Mouse (Mus musculus) cerebellum, postnatal 25 days (tissue): ENCODE data around the gene Gm5662.
"Not testable (repeated sequence)": the region's sequence is repeated elsewhere in the genome, so short reads cannot be mapped to it uniquely, and the experiment has no call there.

Source experiments
- DNase-seq, 2 experiments: peaks; one replicate each; pipeline ENCODE4 v3.0.0; 2021; ENCODE audit warnings: mixed read lengths in 2 of 2

Gene Gm5662

GRCm38 (mm10) chr12:88274400-88274799 is at the start of gene Gm5662:
TSS of gene Gm5662 (minus strand) at chr12:88274500.
- not testable (repeated sequence) for DNase-seq

DNA sequence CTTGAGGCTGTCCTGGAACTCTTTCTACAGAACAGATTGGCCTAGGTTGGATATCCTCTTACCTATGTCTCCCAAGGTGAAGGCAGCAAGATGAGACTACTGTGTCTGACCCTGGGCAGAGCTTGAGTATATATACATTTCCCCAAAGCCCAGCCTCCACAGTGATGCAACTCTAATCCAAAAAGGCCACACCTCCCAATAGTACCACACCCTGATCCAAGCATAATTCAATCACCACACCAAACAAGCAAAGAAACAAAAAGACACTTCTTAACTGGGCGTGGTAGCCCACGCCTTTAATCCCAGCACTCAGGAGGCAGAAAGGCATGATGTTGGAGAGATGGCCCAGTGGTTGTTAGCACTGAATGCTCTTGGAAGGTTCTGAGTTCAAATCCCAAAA is 49.6 kb upstream of the Gm5662 start, which contains the start of gene Gm5039:
Gene Gm5039, minus strand, starts transcription at position 101 of the 400 bp plus-strand sequence.
- DNase-seq, result not testable (repeated sequence)

GRCm38 (mm10) chr12:88314556-88314955 is 40.3 kb upstream of the Gm5662 start:
- no peak for DNase-seq

- not testable (repeated sequence) for DNase-seq
These were observed 22.9 kb upstream of the Gm5662 start for GRCm38 (mm10) chr12:88297171-88297570.

DNA sequence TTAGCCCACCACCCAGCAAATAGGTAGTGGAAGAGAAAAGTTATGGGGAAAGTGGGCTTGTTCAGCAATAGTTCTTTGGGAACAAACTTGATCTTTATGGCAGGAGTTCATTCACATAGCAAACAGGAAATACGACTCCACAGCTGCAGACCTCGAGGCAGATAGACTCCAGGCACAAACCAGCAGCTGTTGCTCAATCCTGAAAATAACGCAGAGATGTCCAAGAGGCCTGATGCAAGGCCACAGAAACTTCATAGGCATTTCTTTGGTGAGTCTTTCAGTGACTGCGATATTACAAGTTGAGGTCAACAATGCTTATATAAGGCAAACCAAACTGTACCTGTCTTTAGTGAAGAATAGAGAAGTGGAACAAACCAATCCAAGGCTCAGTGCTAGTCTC is 18.8 kb upstream of the Gm5662 start:
- DNase-seq, result not testable (repeated sequence)

DNA sequence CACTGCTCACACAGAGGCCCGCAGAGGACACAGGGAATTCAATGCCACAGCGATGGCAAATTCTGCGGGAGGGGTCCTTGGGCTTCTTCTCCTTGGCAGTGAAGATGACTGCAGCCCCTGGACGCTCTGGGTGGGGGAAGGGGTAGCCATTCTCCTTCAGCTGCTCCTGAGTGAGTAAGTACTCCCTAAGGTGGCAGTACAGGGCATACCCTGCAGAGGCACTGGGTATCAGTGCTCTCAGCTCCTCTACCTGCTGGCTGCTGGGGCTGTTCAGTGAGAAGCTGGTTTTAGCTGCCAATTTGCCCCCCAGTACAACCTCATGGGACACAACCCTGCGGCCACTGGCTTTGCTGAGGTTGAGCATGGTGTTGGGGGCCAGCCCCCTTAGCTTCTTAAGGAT is 10.9 kb upstream of the Gm5662 start:
- DNase-seq, result not testable (repeated sequence)

DNA sequence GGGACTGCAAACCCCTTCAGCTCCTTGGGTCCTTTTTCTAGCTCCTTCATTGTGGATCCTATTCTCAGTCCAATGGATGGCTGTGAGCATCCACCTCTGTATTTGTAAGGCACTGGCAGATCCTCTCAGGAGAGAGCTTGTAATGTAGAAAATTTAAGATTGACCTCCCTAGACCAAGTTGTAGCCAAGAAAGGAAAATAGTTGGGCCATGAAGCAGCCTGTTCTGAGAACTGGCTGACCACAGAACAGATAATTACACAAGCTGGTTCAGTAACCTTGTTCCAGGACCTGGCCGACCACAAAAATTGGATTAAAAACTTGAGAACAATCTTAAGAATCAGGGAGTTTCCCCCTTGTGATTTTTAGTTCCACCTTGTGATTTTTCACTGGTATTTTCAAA is 17.1 kb downstream of the Gm5662 start:
- DNase-seq, result no peak

- DNase-seq, result not testable (repeated sequence)
These were observed 18.4 kb downstream of the Gm5662 start for GRCm38 (mm10) chr12:88255917-88256316.

GRCm38 (mm10) chr12:88250000-88250399 is 24.3 kb downstream of the Gm5662 start, which contains the start of gene Gm8332:
TSS of gene Gm8332 (minus strand) at chr12:88250100.
- not testable (repeated sequence) for DNase-seq

- not testable (repeated sequence) for DNase-seq
These were observed 28.5 kb downstream of the Gm5662 start for GRCm38 (mm10) chr12:88245786-88246185.

GRCm38 (mm10) chr12:88242940-88243339 is 31.4 kb downstream of the Gm5662 start:
- not testable (repeated sequence) for DNase-seq
